Mouse (Mus musculus) mature B cell (primary cell): Measurements from ENCODE around the gene Tac1.
"Not testable (repeated sequence)": the region's sequence is repeated elsewhere in the genome, so short reads cannot be mapped to it uniquely, and the experiment has no call there.

Experiments
- in situ Hi-C: fragments of 300-500 bp; cut with MboI; formaldehyde crosslinking; loops from 2 replicates; pipeline ENCODE4 v1.14.3; 2019

Tac1 gene

DNA sequence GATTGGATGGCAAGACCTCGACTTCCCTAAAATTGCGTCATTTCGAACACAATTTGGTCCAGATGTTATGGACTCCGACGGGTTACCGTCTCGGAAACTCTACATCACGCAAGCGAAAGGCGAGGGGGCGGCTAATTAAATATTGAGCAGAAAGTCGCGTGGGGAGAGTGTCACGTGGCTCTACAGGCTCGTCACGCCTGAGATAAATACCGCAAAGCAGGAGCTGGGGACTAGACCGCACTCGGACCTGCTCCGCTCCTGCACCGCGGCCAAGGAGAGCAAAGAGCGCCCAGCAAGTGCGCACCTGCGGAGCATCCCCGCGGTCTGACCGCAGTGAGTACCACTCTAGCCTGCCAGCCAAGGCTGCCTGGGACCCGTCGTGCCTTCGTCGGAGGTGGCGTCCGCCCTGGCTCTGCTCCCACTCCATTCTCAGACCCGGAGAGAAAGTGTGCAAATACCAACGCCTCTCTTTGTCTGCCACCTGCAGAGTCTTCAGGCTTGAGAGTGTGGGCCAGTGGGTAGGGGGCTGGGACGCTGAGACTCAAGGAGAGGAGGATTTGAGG, at the start of gene Tac1:
Gene Tac1, plus strand, starts transcription at position 51 of the 563 bp plus-strand sequence.
- in situ Hi-C loops: no loop called here

GRCm38 (mm10) chr6:7543511-7543910, 11.2 kb upstream of the Tac1 start:
- in situ Hi-C loops: not testable (repeated sequence)

DNA sequence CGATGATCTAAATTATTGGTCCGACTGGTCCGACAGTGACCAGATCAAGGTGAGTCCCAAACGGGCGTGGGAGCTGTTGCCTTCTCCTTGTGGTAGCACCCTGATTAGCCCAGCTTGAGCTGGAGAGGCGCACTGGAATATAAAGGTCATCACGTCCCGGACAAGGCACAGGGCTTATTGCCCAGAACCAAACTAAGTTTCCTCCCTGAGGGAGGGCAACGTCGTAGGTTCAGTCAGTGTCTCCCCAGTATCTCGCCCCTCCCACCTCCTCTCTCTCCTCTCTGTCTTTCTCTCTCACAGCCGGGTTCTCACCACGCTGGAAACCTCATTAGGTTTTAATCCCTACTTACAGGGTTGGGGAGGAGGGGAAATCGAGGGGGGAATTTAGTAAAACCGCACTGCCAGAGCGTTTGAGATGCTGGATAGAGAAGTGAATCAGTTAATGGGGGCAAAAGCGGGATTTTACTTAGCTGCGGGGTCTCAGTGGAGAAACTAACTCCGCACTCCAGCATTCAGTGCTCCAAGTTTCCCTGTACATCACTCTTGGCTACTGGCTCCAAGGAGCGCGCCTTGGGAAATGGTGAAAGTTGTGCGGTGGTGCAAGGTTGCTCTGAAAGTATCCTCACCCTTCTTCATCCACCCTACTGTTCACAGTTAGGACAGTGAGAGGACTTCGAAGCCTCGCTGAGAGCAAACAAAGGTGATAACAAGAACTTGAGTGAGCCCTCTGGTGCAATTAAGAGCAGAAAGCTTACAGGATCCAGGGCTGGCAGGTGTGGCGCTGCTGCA, 1.2 kb downstream of the Tac1 start:
- in situ Hi-C loops: no loop called here

GRCm38 (mm10) chr6:7558164-7558563, 3.5 kb downstream of the Tac1 start:
- in situ Hi-C loops: no loop called here

GRCm38 (mm10) chr6:7562524-7562923, 7.8 kb downstream of the Tac1 start:
- in situ Hi-C loops: no loop called here

GRCm38 (mm10) chr6:7564537-7564936, 9.9 kb downstream of the Tac1 start:
- in situ Hi-C loops: no loop called here

GRCm38 (mm10) chr6:7571144-7571543, 16.5 kb downstream of the Tac1 start:
- in situ Hi-C loops: no loop called here

DNA sequence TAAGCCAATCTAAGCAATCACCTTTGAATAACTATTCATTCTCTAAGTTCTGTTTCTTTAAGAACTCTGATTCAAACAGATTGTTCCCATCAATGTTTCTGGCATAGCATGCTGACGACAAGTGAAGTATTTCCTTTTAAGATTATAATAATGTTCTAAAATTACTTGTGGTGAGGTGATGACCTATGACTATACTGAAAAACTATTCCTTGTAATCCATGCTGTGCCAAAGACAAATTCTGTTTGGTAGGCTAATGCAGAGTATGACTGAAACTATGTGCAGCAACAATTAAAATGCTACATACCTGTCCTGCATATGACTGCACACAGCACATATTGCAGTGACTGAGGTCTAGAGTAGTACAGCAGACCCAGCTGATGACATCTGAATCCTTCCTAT, 23.4 kb downstream of the Tac1 start:
- in situ Hi-C loops: no loop called here

DNA sequence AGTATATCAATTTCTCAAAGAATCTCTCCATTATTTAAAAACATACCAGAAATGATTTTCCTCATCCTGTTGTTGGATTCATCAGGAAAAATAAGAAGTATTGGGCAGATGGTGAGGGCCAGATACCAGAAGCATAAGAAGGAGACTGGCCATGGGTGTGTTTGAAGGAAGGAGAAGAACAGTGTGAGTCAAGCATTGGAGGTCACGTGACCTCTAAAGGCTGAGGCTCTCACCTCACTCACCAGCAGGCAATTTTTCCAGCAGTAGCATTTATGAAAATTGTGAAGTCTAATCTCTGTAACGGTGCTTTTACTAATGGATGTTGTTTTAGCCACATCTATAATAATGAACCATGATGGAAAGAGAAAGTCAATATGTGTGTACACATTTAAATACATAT, 39.8 kb downstream of the Tac1 start:
- in situ Hi-C loops: no loop called here

DNA sequence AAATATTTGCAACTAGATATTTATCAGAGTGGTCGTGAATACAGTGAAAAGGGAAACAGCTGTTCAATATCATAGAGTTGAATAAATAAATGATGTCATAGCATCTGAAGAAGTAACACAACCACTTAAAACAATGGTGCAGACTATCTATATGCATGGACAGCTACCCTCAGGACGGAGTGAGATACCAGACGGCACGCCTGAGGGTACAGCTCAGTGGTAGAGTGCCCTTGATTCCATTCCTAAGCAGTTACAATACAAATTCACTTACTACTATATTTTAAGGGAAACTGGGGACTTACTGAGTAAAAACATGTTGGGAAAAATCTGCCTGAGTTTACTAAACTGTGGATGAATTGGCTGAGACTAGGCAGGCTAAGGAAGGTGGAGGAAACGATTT, 43.7 kb downstream of the Tac1 start:
- in situ Hi-C loops: no loop called here

DNA sequence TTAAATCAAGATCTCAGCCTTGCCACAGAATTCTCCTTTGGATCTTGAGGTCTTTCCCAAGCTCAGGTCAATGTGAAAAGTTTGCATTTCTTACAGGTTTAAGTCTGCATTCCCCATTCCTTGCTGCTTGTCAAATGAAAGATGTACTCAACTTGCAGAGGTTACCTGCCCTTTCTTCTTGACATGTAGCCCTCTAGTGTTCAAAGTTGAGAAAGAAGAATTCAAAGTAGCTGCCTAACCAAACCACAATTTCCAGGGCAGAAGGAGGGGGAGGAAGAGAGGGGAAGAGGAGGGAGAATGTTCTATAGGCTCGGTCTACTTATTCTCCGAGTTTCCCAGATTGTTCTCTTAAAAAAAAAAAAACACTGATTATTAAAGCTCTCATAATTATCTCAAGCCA, 45.5 kb downstream of the Tac1 start:
- in situ Hi-C loops: no loop called here

DNA sequence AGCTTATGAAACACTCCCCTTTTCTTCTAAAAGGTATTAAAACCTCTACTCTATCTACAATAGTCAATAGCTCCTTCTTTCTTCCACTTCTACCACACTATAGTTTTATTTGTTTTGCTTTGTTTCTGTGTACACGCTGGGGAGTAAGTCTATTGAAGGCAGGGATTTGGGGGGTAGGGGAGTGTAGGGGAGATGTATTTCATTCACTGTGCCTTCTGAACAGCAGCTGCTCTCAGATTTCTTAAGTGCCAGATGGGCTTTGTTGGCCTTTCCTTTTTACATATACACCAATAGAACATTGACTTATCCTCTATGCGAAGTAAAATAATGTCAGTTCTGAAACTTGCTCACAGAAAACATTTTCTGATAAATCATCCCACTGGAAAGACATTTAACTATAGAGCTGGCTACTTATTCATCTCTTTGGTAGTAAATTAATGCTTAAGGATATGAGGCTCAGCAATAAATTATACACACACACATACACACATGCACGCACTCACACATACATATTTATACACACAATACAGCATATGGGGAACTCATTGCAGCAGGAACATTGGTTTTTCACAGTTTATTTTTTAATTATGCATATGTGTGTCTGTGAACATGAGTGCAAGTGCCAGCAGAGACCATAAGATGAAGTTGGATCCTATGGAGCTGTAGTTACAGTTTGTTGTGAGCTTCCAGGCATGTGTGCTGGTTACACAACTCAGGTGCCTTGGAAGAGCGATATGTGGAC, 46.8 kb downstream of the Tac1 start:
- in situ Hi-C loops: no loop called here

DNA sequence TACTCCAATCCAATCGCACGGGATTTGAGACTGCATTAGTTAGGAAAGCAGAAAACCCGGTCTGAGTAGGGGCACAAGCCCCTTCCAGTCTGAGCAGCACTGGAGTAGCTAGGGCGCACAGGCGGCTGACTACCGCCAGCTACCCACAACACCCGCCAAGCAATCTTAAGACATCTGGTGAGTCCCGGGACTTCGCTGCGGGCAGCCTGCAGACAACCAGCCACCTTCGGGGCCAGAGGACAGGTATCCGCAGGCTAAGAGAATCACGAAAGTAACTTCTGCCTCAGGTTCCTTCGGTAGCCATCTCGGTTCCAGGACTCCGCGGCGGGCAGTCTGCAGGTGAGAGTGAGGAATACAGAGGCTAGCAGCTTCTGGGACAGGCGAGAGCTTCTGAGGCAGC, 59.0 kb downstream of the Tac1 start:
- in situ Hi-C loops: not testable (repeated sequence)
